8 mouse cellular contexts compared by ENCODE assay signal in the genomic region with DNA sequence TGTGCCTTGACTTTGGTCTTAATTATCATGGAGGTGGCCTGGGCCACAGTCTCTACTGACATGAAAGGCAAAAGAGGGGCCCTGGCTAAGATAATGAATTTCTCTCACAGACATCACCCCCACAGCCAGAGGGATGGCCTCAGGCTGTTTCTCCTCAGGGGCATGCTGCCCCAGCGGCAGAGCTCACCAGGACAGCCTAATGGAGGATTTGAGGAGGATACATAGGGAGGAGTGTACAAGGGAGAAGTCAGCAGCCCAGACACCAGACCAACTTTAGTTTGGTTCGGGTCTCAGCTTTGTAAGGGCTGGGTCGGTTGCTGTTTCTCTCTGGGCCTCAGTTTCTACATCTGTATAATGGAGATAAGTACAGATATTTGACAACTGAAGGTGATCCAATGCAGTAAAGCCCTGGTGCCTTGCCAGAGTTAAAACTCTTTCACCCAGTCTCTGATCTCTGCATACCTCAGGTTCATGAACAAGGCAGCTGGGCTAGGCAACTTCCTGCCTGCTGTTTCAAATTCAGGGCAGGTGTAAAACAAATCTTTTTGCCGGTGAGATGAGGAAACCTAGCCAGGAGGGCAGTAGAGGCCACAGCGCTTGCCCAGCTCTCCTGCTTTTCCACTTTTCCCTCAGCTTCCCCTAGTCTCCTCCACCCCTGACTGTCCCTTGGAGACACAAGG. TPM values are rescaled to one million over a fixed set of nuclear protein-coding genes. Genes with fewer than 3 reads are reported as not detected.
DNase-seq lines count a peak whose midpoint lies in the region; ATAC-seq and TF ChIP-seq lines count a peak whose summit lies in the region.

No protein-coding gene starts in this region.

- H3K27me3 ChIP-seq in hindbrain, embryonic 10.5 days (ENCODE audit: insufficient read depth, poor library complexity, severe bottlenecking), result no peaks in the 10 kb centered on the region
- H3K27me3 ChIP-seq in hindbrain, embryonic 14.5 days (ENCODE audit: control insufficient read depth, insufficient read depth, low read length), result no peaks in the 10 kb centered on the region
- H3K27me3 ChIP-seq in CH12.LX (replicated peaks) (no peaks in the 10 kb centered on the region), myocyte (ENCODE audit: control insufficient read depth, insufficient read depth, insufficient read length) (no peaks in the 10 kb centered on the region)
- H3K27me3 ChIP-seq in forebrain, postnatal 0 days (ENCODE audit: insufficient read depth, low read length), result no peaks in the 10 kb centered on the region

- WGBS in hindbrain, embryonic 10.5 days, result 81% methylated on average over 5 of the region's 5 CpGs
- WGBS in hindbrain, embryonic 14.5 days, result 85% methylated on average over 5 of the region's 5 CpGs
- 77% methylated on average over 5 of the region's 5 CpGs for WGBS in forebrain, postnatal 0 days

- intact Hi-C loops in left cerebral cortex, postnatal 14 days (cut with DNase I), result no loop called here

- no peak overlapping the region for H3K9ac ChIP-seq in hindbrain, embryonic 14.5 days
- no peak overlapping the region for H3K9ac ChIP-seq in CH12.LX (ENCODE audit: insufficient read depth, low read depth)
- H3K9ac ChIP-seq in forebrain, postnatal 0 days, result peak overlapping the region; percentile 39; the same call in 1 of the 2 replicates

- no peak overlapping the region for H3K4me2 ChIP-seq in hindbrain, embryonic 14.5 days (replicated peaks)
- H3K4me2 ChIP-seq in CH12.LX (ENCODE audit: insufficient read depth, low read depth, poor library complexity, severe bottlenecking), result no peak overlapping the region; the same call in 1 of the 2 replicates
- H3K4me2 ChIP-seq in forebrain, postnatal 0 days (ENCODE audit: low read depth), result no peak overlapping the region
- peak overlapping the region; percentile 60 for H3K4me2 ChIP-seq in myocyte (ENCODE audit: low read depth)

- no peak for TF ChIP-seq EP300 in CH12.LX (IDR thresholded peaks at IDR 0.05; ENCODE audit: low read length)

- in situ Hi-C loops in CH12.LX (cut with MboI; ENCODE audit: low pct_ligation_motif_present, low pct_unique_long_range_greater_than_20kb, low sequenced_read_pairs), result no loop called here

- H3K4me1 ChIP-seq in hindbrain, embryonic 10.5 days (replicated peaks), result peaks cover 14% of the 10 kb centered on the region
- H3K4me1 ChIP-seq in hindbrain, embryonic 14.5 days (replicated peaks; ENCODE audit: control insufficient read depth, insufficient read depth, low read length), result no peaks in the 10 kb centered on the region; the same call in 1 of the 2 replicates
- H3K4me1 ChIP-seq in CH12.LX (ENCODE audit: control insufficient read depth in 1 of 2, insufficient read depth in 2 of 2), result peaks cover 9 to 62% of the 10 kb centered on the region in 2 experiments
- 0 out of 2 replicates have a peak, but pooled peaks cover 4% of the 10 kb centered on the region for H3K4me1 ChIP-seq in forebrain, postnatal 0 days (ENCODE audit: insufficient read depth)

- ATAC-seq in hindbrain, embryonic 14.5 days (ENCODE audit: low FRiP score), result no peak
- ATAC-seq in forebrain, postnatal 0 days, result 0 out of 2 replicates have a peak, but pooled peaks have one; percentile 6

- H3K9me3 ChIP-seq in hindbrain, embryonic 10.5 days, result no peaks in the 10 kb centered on the region
- no peaks in the 10 kb centered on the region for H3K9me3 ChIP-seq in hindbrain, embryonic 14.5 days (ENCODE audit: control insufficient read depth, low read length)
- no peaks in the 10 kb centered on the region for H3K9me3 ChIP-seq in CH12.LX (replicated peaks; ENCODE audit: low read length)
- H3K9me3 ChIP-seq in forebrain, postnatal 0 days (ENCODE audit: low read length), result no peaks in the 10 kb centered on the region

- no peak for TF ChIP-seq RAD21 in CH12.LX (IDR thresholded peaks at IDR 0.05; ENCODE audit: low read depth, low read length)

- TF ChIP-seq CTCF in CH12.LX (conservative IDR thresholded peaks at IDR 0.05 in 1 of 2, IDR thresholded peaks at IDR 0.05 in 1 of 2; ENCODE audit: low read depth in 2 of 2, low read length in 2 of 2), result no peak
- no peak for TF ChIP-seq CTCF in forebrain, postnatal 0 days (IDR thresholded peaks at IDR 0.05; ENCODE audit: low read depth)

- dilution Hi-C loops in CH12.LX (cut with MboI; ENCODE audit: extremely low pct_ligation_motif_present, extremely low pct_unique_long_range_greater_than_20kb, low sequenced_read_pairs), result no loop called here

- no peak overlapping the region for H3ac ChIP-seq in myocyte (ENCODE audit: control insufficient read depth, insufficient read length)

- no peaks in the 10 kb centered on the region for H3K36me3 ChIP-seq in hindbrain, embryonic 10.5 days
- H3K36me3 ChIP-seq in hindbrain, embryonic 14.5 days (replicated peaks; ENCODE audit: control insufficient read depth, insufficient read depth), result no peaks in the 10 kb centered on the region
- peaks cover 0 to 13% of the 10 kb centered on the region in 2 experiments for H3K36me3 ChIP-seq in CH12.LX (replicated peaks in 1 of 2; ENCODE audit: control insufficient read depth in 1 of 2, insufficient read depth in 1 of 2, low read length in 1 of 2)
- no peaks in the 10 kb centered on the region for H3K36me3 ChIP-seq in forebrain, postnatal 0 days (ENCODE audit: insufficient read depth)
- no peaks in the 10 kb centered on the region for H3K36me3 ChIP-seq in myocyte (ENCODE audit: control insufficient read depth, insufficient read depth)

- no peaks in the 10 kb centered on the region for H3K79me2 ChIP-seq in CH12.LX (replicated peaks; ENCODE audit: control insufficient read depth, extremely low read depth, insufficient read depth, poor library complexity, severe bottlenecking)
- H3K79me2 ChIP-seq in myocyte (ENCODE audit: control insufficient read depth, insufficient read depth), result no peaks in the 10 kb centered on the region

- DNase-seq in hindbrain, embryonic 10.5 days (ENCODE audit: low spot score), result no peak
- no peak for DNase-seq in hindbrain, embryonic 14.5 days (ENCODE audit: low spot score)
- DNase-seq in CH12.LX (ENCODE audit: extremely low read depth), result no peak
- no peak for DNase-seq in forebrain, postnatal 0 days
- no peak for DNase-seq in left cerebral cortex, postnatal 14 days (ENCODE audit: low spot score in 2 of 2)
- no peak for DNase-seq in gastrocnemius, postnatal 10 days
- DNase-seq in layer of hippocampus, adult 11-12 months (ENCODE audit: low spot score), result no peak

- H3K27ac ChIP-seq in hindbrain, embryonic 10.5 days, result peak overlapping the region; percentile 69; the same call in 1 of the 2 replicates
- no peak overlapping the region for H3K27ac ChIP-seq in hindbrain, embryonic 14.5 days
- no peak overlapping the region for H3K27ac ChIP-seq in CH12.LX (ENCODE audit: insufficient read depth, low read depth)
- no peak overlapping the region for H3K27ac ChIP-seq in forebrain, postnatal 0 days (ENCODE audit: low read depth, low read length)

- 0 out of 2 replicates have a peak overlapping the region, but pooled peaks have one; percentile 0 for H3K4me3 ChIP-seq in hindbrain, embryonic 10.5 days
- no peak overlapping the region for H3K4me3 ChIP-seq in hindbrain, embryonic 14.5 days (replicated peaks; ENCODE audit: low read length)
- H3K4me3 ChIP-seq in CH12.LX (replicated peaks in 1 of 3; ENCODE audit: low read depth in 2 of 3, low read length in 2 of 3, poor library complexity in 1 of 3), result peak overlapping the region; percentile 54 to 66 (median 55)
- no peak overlapping the region for H3K4me3 ChIP-seq in forebrain, postnatal 0 days (ENCODE audit: low read depth, low read length)
- no peak overlapping the region for H3K4me3 ChIP-seq in myocyte

- TF ChIP-seq POLR2A in CH12.LX (IDR thresholded peaks at IDR 0.05; ENCODE audit: low read depth, low read length), result no peak
- TF ChIP-seq POLR2A in myocyte (IDR thresholded peaks at IDR 0.05; ENCODE audit: insufficient read length, low read depth), result no peak

TF ChIP-seq in CH12.LX, 34 proteins besides CTCF, POLR2A, EP300 and RAD21:
- TF ChIP-seq KAT2A (IDR thresholded peaks at IDR 0.05; ENCODE audit: insufficient replicate concordance, low read length) (no peak), USF1 (IDR thresholded peaks at IDR 0.05; ENCODE audit: low read depth, low read length) (no peak), TBP (conservative IDR thresholded peaks at IDR 0.05; ENCODE audit: low read depth, low read length) (no peak), PAX5 (IDR thresholded peaks at IDR 0.05; ENCODE audit: low read length) (no peak)

TF ChIP-seq in myocyte, 11 proteins besides CTCF, POLR2A, EP300 and RAD21 (continues in another document):
- no peak for TF ChIP-seq CEBPB (IDR thresholded peaks at IDR 0.05; ENCODE audit: insufficient read depth, poor library complexity, severe bottlenecking)
- no peak for TF ChIP-seq TCF3 (IDR thresholded peaks at IDR 0.05; ENCODE audit: insufficient read length, low read depth)
- TF ChIP-seq REST (IDR thresholded peaks at IDR 0.05; ENCODE audit: insufficient read depth, insufficient read length), result no peak
- no peak for TF ChIP-seq TCF12 (IDR thresholded peaks at IDR 0.05; ENCODE audit: insufficient read depth, poor library complexity, severe bottlenecking)
- TF ChIP-seq SRF (IDR thresholded peaks at IDR 0.05; ENCODE audit: control insufficient read depth, insufficient read length, low read depth), result no peak
- TF ChIP-seq E2F4 (IDR thresholded peaks at IDR 0.05; ENCODE audit: insufficient read depth), result no peak

RNA-seq across cellular contexts. Expression of a gene that starts 0.9 kb away (rescaled TPM):
- 0.78 and 0.82 TPM in 2 replicates for polyA plus RNA-seq in hindbrain, embryonic 10.5 days (2016; fragmentation: Nextera tagmentation; extraction: Ambion mirVana)
- polyA plus RNA-seq in hindbrain, embryonic 14.5 days (2014; fragmentation: Nextera tagmentation; extraction: Ambion mirVana), result 0.22 and 0.84 TPM in 2 replicates
- total RNA-seq in CH12.LX (2012; rRNA removed) (8.1 and 9.3 TPM in 2 replicates), CH12.LX (2014; rRNA removed) (15.6 and 17.5 TPM in 2 replicates)
- polyA plus RNA-seq in CH12.LX (2012; ENCODE audit: insufficient read length, low read depth) (32.0 and 38.2 TPM in 2 replicates), myocyte (2012; fragmentation: generic; extraction: Trizol) (18.9 TPM)
- 1.5 and 3.0 TPM in 2 replicates for total RNA-seq in forebrain, postnatal 0 days (2014; rRNA removed)
- polyA plus RNA-seq in forebrain, postnatal 0 days (2015; fragmentation: Nextera tagmentation; extraction: Ambion mirVana), result 0.92 and 1.0 TPM in 2 replicates
- total RNA-seq in left cerebral cortex, postnatal 14 days (2021), result 1 to 10 TPM; 2.0 to 2.3 TPM
- 1 to 10 TPM; 2.0 to 4.2 TPM for total RNA-seq in gastrocnemius, postnatal 10 days (2021)

RNA-seq across cellular contexts. Expression of a gene that starts 49.0 kb away (rescaled TPM):
- polyA plus RNA-seq in hindbrain, embryonic 10.5 days (2016; fragmentation: Nextera tagmentation; extraction: Ambion mirVana), result 300 and 320 TPM in 2 replicates
- 265 and 297 TPM in 2 replicates for polyA plus RNA-seq in hindbrain, embryonic 14.5 days (2014; fragmentation: Nextera tagmentation; extraction: Ambion mirVana)
- total RNA-seq in CH12.LX (2012; rRNA removed) (16.8 and 18.5 TPM in 2 replicates), CH12.LX (2014; rRNA removed) (56.6 and 66.4 TPM in 2 replicates)
- polyA plus RNA-seq in CH12.LX (2012; ENCODE audit: insufficient read length, low read depth) (28.6 and 30.8 TPM in 2 replicates), myocyte (2012; fragmentation: generic; extraction: Trizol) (36.8 TPM)
- total RNA-seq in forebrain, postnatal 0 days (2014; rRNA removed), result 135 and 157 TPM in 2 replicates
- polyA plus RNA-seq in forebrain, postnatal 0 days (2015; fragmentation: Nextera tagmentation; extraction: Ambion mirVana), result 254 and 274 TPM in 2 replicates
- total RNA-seq in left cerebral cortex, postnatal 14 days (2021), result 100 to 1,000 TPM; 114 to 123 TPM
- 10 to 100 TPM; 28.2 to 33.1 TPM for total RNA-seq in gastrocnemius, postnatal 10 days (2021)

Comparison
In these comparisons a context has a peak if more than half of its experiments do, and no peak if none do; other contexts are left out.
1. H3K4me3 ChIP-seq: peak in hindbrain, embryonic 10.5 days (single experiment) and CH12.LX (3 of 3); none in hindbrain, embryonic 14.5 days (single experiment), forebrain, postnatal 0 days (single experiment) and myocyte (single experiment).